Mouse (Mus musculus) bone marrow, adult 2 months (tissue): ENCODE measurements around the gene Rnf128.

ENCODE experiments used
- CTCF ChIP-seq: fragments of 200-500 bp; IDR thresholded peaks from 2 replicates; pipeline ENCODE4 v1.5.1; 2011; ENCODE audit warnings: low read length, control low read depth; ENCODE audit not compliant: control insufficient read depth, insufficient read depth
- POLR2A ChIP-seq: fragments of 200-500 bp; IDR thresholded peaks from 2 replicates; pipeline ENCODE4 v1.6.1; 2011; ENCODE audit warnings: low read depth, mild to moderate bottlenecking, control low read depth, low read length, borderline replicate concordance; ENCODE audit not compliant: control insufficient read depth

- TF ChIP-seq CTCF (no peak), POLR2A (no peak)
Measured at GRCm38 (mm10) chrX:139722350-139722749, 159.2 kb downstream of the Rnf128 start.
